Mouse (Mus musculus) thymus, postnatal 4 days (tissue): ENCODE measurements around the gene Gmnc.

Experiments used
- DNase-seq: peaks from one replicate; pipeline ENCODE4 v3.0.0; 2021

Gmnc gene

DNA sequence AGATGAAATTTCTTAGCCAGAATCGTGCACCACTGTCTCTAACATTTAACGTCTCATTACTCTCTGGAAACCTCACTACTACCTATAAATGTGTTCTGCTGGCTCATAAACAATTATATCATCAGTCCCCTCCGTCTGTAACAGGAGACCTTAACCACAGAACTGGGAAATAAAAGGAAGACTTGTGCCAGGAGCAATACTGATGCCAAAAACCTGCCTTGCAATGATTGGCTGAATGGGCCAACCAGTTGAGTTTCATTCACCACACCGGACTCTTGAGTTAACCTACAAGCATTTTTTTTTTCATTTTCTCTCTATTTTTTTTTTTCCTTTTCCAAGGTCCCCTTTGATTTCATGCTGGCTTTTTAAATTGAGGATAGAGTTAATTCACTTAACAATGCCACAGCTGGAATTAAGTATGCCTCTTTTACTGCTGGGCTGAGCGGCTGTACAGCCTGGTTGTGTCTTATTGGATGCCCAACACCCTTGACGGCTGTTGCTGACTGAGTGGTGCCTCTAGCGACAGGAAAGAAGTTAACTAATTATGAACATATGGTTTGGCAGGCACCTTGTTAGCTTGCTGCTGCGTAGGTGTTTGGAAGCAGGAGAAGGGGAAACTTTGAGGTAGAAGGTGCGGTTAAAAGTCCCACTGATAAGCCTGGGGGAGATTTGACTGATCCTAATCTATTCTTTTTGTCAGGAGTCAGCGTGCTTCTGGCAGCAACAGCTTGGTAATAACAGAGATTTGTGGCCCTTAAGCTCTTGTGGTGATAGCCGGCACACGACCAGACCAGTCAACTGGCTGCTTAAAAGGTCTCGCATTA lies at the start of gene Gmnc:
Gene Gmnc (minus strand): TSS at position 176 of the 824 bp plus-strand sequence.
- DNase-seq, result no peak

DNA sequence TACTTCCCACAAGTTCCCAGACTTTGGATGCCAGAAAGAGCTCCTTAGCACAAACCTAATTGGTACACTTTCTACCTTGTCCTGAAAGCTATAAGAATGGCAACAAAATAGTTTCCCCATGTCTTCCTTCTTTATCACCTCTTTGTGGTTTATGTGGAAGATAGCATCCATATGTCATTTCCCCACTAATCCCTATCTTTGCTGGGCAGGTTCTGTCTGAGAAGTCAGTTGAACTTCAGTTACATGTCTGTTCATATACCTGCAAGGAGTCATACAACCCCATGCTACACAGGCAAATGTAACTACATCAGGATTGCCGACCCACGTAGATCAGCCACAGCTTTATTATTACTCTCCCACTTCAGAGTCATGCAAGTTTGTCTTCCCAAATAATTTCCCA lies 35.8 kb upstream of the Gmnc start:
- no peak for DNase-seq

DNA sequence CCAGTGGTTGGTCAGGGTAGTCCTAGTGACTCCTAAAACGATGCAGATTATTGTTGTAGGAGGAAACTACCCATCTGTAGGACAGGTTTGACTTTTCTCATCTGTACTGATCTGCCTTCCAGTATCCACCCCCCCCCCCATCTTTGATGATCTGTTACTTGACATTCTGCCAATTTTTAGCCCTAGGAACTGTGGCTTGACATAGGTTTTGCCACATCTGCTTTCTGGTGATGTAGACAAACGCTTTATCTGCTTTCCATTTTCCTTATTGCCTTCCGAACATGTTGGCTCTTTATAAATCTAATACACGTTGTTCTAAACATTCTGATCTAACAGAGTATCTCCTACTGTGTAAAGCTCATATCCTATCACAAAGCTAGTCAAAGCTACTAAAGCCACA lies 34.8 kb upstream of the Gmnc start:
- DNase-seq, result no peak

DNA sequence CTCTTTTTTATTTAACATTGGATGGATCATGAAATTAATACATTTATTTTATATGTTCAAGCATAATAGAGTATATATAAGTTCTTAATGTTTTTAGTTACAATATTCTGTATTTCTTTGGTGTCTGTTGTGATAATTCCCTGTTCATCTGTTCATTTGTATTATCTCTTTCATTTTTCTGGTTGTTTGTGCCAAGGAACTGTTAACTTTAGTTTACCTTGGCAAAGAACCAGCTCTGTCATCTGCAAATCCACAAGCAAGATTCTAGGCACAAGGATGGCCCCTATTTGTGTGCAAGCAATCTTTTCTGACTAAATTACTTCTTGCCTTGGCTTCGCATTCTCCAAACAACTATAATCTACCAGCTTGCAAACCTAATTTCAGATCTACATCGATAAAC lies 31.3 kb upstream of the Gmnc start:
- no peak for DNase-seq

DNA sequence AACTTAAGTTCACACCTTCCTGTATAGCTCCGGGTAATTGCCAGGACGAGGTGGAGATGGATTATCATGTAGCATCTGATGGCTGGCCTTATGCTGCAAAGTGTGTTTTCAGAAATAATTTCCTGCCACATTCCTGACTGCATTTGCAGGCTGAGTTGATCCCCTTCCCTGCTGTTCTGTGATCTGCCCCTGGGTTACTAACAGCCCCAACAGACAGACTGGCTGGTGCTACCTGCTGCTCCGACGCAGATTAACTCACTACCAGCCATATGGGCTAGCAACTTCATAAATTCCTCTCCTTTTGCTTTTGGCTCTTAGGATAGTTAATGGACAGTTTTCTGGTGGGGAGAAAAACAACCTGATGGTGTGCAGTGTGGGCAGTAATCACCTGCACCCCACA lies 25.9 kb upstream of the Gmnc start:
- no peak for DNase-seq

DNA sequence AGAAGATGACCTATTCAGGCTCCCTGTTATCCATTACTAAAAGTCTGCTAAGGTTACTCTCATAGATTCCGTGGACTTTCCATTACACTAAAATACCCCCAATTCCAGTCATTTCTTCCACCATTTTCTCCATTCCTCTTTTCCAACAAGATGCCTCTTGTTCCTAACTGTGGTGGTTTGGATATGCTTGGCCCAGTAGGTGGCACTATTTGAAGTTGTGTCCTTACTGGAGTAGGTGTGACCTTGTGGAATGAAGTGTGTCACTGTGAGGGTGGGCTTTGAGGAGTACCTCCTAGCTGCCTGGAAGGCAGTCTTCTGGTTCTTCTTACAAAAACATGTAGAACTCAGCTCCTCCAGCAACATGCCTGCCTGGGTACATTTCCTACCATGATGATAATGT lies 11.3 kb upstream of the Gmnc start:
- no peak for DNase-seq

DNA sequence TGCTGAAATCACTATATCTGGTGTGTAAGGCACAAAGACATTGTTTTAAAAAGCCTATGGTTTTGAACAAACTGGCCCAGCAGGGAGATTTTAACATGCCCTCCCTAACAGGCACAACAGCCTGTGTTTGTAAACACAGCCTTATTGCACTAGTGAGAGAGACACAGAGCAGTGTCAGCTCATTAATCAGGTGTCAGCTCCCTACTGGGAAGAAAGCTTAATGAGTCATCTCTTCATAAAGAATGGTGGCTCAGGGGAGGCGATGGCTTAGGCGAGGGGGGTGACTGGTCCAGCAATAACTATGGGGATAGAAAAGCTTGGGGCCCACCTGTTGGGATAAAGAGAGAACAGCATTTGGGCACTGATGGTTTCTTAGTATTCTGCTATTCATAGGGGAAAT lies 8.1 kb upstream of the Gmnc start:
- DNase-seq, result no peak

DNA sequence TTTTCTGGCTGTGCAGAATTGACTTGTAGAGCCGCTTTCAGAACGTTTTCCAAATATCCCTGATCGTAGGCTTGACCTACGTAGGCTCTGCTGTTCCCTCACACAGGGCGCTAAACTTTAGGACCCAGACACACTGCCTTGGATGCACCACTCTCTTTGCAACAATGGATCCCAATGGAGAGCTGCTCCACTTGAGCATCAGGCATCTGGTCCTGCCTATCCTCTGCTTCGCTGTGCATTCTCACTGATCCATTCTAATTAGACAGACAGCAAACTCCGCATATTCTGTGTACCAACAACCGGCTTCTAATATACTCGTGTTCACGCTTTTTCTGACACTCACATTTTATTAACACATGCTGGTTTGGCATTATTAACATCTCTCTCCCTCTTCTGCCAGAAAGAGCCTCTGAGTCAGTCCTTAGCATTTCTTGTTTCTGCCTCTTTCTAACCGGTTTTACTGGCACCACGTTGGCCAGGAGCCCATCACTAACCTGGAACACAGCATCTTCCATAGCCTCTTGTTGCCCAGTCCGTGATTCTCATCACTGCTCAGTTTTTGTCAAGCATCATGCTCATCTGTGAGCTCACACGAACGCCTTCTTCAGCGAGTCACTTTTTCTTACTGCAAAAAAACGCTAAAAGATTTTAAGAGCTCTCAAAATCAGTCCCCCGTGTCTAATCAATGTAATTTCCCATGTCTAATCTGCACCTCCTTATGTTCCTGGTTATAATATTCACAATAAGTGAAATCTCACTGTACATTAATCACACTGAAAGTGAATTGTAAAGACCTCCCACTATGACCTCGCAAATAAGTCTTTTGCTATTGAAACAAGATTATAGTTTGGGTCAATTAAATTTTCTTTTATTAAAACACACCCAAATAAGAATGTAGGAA lies 1.8 kb downstream of the Gmnc start:
- DNase-seq, result no peak

DNA sequence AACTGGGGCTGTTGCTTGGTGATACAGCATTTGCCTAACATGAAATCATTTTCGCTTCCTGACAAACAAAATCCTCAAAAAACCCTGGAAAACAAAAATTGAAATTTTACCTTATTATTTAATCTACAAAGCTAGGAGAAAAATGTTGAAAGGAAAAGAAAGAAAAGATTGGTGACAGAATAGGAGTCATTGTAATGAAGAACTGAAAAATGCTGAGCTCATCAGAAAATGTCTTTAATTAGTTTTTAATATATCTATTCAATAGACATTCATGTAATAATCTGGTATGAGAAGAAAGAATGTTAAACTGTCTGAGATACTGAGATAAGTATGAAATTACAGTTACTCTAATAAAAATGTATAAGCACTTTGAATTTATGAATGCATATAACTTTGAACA lies 3.3 kb downstream of the Gmnc start:
- DNase-seq, result no peak

DNA sequence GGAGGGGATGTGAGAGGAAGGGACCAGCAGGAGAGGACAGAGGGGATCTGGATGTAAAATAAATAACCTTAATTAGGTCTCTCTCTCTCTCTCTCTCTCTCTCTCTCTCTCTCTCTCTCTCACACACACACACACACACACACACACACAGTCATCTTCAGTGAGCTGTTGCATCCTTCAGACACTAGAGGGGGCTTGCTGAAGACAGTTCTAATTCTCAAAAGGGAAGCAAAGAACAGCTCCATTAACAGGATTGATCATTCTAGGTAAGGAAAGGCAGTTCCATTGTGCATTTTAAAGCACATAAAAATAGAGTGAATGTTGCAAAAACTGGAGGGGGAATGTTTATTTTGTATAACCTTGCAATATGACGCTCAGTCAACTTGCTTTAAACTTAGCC lies 5.7 kb downstream of the Gmnc start:
- no peak for DNase-seq

DNA sequence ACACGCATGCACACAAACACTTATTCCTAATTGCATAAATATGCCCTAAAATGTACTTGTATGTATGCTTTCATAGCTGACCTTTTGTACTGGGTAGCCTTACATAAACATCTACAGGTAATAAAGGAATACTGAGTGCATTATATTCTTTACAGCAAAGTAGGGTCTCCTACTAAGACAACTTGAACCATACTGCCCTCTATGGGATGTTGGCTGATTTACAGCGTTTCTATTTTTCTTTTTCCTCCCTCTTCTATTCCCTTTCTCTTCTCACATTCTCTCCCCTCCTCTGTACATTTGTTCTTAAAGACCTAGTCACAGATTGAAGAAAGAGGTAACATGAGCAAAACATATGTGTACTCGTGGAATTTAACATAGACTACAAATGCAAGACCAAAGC lies 9.3 kb downstream of the Gmnc start:
- DNase-seq, result no peak

DNA sequence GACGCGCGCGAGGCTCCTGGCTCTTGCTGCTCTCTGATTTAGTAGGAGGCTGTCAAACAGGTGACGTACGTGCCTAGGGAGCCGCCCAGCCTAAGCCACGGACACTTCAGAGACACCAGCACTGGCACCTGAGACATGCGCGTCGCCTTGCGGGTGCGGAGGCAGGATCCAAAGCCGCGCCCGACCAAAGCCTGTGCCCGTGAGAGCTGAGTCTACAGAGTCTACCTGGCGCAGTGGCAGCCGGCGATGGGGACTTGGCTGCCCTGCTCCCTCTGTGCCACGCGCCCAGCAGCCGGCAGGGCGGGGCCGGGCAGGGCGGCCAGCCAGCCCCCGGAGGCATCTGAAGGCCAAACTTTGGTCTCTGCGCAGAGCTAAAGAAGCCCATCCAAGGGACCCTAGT lies 23.5 kb downstream of the Gmnc start:
- DNase-seq, result peak; percentile 6

DNA sequence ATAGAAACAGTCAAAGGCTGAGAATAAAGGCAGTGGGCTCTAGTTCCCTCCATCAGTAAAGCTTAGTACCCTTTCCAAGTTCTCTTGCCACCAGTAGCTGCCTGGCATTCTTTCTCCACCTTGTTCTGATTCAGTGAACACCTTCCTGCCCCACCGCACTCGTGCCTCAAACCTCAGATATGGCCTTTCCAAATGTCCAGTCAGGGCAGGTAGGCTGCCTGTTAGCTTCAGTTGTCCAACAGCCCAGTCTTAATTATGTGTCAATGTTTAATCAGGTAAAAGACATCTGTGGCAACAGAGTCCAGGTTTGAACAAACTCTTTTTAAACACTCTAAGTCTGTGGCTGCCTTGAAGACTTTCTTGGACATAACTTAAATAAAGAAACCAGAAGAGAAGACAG lies 24.6 kb downstream of the Gmnc start:
- no peak for DNase-seq

DNA sequence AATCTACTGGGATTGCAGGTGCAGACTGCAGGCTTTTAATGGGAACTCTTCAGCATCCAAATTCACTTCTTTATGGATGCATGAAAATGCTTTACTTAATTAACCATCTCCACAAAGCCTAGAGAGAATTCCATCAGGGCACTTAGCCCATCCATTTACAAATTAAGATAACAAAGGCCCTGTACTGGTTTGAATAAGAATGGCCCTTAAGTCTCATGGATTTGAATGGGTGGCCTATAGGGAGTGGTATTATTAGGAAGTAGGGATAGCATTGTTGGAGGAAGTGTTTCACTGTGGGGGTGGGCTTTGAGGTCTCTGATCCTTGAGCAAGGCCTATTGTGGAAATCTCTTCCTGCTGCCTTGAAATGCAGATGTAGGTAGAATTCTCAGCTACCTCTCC lies 29.5 kb downstream of the Gmnc start:
- no peak for DNase-seq

DNA sequence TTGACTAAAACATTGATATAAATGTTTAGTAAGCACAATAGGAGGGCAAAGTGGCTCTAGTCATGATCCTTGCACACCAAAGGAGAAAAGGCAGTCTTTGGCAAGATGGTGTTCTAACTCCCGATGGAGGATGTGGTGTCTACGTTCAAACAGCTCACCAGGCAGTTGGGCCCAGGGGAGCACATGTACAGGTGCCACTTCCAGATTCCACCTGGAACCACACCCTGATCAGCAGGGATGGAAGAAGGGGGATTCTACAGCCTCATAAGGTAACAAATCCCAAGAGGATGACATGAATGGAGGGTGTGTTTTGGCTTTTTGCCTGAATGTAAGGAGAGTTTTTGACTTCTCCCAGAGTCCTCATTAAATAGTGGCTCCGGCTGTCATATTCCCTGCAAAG lies 39.9 kb downstream of the Gmnc start:
- no peak for DNase-seq

DNA sequence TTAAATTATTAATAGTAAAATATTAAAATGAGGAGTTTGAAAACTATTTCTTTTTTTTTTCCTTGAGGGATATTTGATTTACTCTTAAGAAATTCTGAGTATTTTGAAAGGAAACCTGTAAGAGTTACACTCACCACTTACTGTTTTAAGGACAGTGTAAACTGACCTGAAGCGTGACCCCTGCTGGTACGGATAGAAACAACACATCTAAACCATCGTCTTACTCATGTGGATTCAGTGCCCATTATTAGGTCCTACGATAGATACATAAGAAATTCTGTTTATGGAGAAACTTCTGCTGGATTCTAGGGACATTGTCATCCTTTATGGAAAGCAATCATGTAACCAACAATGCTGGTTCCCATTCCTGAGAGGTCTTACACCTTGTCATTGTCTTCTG lies 41.2 kb downstream of the Gmnc start:
- no peak for DNase-seq

DNA sequence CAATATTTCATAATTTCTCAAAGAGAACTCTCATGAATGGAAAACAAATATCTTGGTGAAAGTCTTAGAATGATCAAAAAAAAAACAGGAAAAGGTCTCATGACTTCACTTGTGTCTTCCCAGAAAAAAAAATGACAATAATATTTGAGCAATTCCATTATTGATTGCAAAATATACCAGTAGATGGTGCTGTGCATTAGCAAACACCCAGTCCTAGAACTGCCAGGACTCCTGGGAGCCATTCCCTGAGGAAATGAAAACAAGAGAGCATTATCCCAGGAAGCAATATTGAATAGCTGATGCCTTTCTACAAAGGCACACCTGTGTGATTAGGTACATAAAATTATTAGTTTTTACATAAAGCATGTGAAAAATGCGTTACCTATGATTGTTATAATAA lies 87.5 kb downstream of the Gmnc start:
- DNase-seq, result no peak

DNA sequence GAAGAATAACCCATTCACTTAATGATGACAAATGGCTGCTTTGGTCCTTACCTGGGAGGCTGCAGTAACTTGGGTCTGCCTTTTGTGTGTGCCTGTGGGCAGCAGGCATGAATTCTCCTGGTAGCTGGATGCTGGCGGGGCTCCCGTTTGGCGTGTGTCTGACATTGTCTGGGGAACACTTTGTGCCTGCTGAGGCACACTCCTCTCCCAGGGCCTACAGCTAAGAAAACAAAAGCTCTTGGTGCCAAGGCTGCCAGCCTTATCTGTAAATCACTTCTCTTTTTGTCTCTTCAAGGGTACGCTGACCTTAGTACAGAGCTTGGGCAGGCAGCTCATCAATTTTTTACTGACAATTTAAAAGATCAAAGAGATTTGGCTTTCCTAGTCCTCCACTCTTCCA lies 90.0 kb downstream of the Gmnc start:
- DNase-seq, result no peak

DNA sequence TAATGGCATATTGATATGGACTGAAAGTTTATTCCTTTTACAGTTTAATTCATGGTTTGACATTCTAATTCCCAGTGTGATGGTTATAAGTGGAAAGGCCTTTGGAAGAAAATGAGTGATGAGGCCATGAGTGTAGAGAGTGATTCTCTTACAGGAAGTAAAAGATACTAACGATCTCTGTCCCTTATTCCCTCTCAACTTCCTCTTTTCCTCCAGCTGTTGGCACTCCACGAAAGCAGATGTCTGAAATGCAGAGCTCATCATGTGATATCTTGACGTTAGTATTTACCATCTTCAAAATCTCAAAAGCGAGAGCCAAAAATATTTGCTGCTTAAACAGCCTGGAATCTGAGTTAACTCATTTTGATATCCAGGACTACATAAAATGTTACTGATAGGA lies 105.1 kb downstream of the Gmnc start:
- no peak for DNase-seq

DNA sequence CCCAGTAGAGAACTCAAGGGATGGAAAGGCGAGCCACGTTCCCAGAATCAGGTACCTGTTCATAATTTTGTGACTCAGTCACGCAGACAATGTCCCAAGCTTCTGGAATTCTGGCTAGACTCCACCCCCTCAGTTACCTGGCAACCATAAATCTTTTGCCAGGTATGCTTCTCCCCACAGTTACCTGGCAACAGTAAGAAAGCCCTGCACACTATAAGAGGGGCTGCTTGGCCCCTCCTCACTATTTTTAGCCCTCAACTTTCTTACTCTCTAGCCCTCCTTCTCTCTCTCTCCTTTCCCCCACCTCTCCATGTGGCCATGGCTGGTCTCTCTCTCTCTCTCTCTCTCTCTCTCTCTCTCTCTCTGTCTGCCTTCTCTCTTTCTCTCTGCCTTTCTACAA lies 114.6 kb downstream of the Gmnc start:
- no peak for DNase-seq
